Mouse (Mus musculus) urinary bladder, postnatal 10 days (tissue): ENCODE measurements at regions not wholly inside any gene's neighbourhood (a gene's known extent, or its start where the extent isn't known, plus 50 kb on each side); places are given as distances from the start of the nearest gene placed in this dataset.

Experiments used
- DNase-seq: peaks from one replicate; pipeline ENCODE4 v3.0.0; 2022; ENCODE audit warnings: low spot score

DNA sequence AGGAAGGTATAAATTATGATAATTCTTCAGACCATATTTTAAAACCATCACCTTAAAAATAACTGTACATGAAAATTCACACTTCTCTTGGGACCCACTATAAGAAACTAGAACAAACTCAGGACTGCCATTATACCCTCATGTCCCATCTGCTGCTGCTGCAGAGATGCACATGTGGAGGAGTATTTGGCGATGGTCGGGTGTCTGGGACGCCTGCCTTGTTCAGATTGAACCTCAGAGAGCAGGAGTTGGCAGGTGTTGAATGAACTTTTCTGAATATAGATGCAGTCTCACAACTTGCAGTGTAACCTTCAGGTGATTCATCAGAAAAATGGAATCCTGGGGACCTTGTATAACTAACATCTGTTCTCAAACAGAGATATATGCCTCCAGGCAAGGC is 1338.0 kb downstream of the Slc22a22 start:
- DNase-seq = no peak

DNA sequence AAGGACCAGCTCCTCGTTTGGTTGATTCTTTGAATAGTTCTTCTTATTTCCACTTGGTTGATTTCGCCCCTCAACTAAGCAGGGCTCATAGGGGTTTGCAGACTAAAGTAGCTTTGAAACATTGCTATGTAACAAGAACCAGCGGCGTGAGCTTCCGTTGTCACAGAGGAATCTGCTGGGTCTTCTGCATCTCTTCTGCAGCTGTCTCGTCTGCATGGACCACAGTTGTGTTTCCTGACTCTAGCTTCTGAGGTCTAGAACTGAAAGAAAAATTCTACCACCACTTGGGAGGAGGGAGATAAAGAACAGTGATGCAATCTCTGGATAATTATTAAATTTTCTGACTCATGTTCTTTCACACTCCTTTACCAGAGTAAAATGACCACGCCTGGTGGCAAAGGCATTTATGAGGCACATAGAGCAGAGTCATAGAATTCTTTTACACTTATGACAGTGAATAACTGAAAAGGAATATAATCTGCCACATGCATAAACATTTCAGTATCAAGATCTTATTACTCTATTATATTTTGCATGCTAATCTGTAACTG is 1340.9 kb downstream of the Slc22a22 start:
- DNase-seq = no peak

DNA sequence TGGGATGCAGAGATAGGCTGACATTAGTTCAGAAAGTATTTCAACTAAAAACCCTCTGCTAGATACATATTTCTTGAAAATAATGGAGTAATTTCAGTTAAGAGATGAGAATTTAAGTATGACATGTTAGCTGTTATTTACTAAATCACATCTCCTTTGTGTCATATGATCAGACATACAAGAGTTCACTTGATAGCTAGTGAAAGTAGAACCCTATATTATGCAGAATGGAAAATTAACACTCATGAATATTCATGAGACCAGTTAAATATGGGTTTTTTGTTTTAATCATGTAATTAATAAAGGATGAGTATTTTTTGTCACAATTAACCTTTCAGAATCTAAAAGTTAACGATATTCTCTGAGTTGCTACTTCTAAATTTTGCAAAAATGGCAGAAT is 1349.4 kb downstream of the Slc22a22 start:
- DNase-seq = no peak

DNA sequence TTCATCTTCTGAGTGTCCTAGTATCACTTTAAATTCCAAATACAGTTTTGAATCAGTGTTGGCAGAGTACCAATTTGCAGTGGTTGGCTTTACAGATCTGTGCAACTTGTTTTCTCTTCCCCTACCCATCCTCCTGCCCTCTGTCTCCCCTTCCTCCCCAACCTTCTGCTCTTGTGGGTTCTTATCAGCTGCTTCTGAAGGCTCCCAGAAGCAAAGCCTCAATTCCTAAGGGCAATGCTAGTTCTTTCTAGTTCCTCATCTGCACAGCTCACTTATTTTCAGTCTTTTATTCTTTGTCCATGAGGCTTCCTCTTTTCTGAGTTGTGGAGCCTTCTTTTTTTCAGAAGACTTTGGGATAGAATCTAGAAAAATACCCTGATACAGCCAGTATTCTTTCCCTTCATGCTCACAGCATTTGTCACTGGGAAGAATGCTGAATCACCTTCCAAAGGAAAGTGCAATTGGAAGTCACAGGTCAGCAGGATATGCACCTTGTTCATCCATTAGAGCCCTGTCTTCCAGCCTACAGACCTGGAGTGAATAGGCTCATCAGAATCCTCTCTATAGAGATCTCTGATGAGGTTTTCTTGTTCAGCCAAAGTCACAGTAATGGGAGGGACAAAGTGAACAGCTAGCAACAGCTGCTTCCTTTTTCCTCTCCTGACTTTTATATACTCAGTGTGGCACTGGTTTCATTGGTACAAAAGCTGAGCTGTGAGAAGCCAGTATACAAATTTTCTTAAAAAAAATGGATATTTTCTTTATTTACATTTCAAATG is 1357.9 kb downstream of the Slc22a22 start:
- no peak for DNase-seq

DNA sequence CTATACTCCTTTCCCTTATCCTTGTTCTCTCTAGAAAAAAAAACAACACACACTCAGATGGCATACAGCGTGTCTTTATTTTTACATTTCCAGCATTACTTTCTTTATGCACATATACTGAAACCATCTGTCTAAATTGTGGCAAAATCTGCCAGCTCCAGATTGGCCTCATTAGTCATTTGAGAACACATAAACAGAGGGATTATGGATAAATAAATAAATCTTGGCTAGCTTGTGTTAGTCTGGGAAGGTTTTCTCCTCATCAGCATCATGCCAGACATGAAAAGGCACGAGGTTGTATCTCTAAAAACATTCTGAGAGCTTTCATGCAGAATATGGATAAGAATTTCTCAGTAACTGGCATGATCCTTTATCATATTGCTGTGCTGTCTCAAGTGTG is 1369.1 kb downstream of the Slc22a22 start:
- no peak for DNase-seq

DNA sequence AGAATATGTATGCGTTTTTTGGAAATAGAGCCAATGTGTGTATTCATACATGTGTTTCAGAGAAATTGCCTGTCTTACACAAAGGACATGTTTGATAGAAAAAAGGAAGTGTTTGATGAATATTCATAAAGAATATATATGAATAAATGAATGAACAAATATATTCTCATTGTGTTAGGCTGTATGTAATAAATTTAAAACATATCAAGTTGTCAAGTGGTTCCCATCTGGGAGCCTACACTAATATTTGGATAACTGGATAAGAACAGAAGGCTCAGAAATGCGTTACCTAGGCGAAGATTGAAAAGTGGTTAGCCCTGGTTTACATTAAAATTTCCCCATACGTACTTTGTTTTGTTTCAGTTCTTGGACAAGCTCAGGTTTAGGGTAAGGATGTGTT is 1369.7 kb downstream of the Slc22a22 start:
- DNase-seq = no peak

DNA sequence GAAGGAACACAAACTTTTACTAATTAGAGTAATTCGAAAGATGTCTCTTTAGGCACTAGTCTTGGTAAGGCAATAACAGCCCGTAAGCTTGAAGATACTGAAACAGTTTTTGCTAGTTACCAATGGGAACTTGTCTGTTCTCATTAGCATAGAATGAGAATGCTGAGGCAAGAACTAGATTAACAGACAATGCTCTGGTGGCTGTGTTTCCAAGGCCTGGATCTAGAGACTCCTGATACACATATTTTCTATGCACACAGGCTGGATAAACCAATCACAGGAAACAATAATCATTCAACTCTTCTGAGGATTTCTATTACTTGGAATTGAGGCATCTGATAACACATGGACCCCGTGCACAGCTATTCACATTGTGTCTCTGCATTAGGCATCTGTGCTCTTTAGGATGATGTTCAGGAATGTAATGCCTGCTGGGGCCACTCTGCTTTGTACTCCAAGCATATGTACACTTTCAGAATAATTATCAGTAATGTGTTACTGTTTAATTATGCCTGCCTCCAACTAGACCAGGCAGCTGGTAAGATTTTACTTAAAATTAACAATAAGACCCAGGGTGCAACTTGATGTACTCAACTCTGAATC is 1377.2 kb downstream of the Slc22a22 start:
- no peak for DNase-seq

DNA sequence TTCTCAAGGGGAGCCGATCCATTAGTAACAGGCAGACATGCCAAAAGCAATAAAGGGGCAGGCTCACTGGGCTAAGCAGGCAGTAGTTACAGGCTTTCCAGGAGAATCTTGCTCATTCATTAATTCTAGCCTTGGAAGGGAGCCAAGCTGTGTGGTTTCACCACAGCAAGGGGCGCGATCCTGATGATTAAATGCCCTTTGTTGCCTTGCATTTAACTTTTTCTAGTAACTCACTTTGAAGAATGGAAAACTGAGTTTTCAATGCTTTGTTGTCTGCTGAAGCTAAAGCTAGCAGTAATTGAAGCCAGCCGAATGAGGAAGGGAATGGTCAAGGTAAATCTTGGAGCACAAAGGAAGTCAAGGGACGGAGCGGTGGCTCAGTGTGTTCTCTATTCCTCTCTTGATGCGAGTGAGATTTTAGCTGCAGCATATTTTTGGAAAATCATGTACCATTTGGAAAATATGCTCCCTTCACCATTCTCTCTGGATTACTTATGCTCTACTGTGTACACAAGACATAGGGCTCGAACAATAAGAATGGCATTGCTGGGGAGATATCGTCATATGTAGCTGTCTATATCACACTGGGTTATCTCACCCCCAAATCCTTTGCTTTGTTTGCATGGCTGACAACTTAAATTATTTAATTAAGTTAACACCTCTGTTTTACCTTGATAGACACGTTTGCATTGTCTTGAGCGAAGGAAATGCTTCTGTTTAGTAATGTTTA is 1399.4 kb downstream of the Slc22a22 start:
- DNase-seq = no peak

DNA sequence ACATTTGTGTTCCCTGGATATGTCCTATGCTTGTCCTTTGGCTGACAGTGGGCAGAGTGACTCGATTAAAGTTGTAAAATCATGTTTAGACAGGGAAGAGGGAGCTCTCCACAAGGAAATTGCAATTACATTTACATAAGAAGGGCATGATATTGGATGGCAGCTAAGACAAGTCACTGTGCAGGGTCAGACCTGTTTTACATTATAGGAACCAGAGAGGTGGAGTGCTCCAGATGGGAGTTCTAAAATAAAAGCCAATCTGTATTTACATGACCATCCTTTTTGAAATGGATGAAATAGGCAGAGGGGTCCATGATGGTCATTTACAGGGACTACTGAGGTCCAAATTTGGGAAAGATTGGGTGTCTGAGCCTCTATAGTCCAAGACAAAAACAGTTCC is 1400.3 kb downstream of the Slc22a22 start:
- DNase-seq = no peak

DNA sequence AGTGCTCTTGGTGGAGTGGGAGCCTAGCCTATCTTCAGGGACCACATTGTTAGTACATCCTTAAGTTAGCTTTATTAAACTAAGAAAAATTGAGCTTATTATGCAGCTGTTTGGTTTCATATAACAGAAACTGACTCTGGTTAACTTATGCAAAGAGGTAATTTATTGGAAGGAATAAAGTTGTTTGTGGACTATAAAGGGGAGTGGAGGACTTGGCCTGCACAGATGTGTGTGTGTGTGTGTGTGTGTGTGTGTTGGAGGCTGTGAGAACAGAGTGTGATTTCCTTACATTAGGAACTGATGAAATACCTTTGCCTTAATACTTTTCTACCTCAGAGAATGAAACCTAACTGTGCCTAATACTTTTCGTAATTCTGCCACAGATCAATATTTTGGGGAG is 1400.7 kb downstream of the Slc22a22 start:
- DNase-seq = no peak

DNA sequence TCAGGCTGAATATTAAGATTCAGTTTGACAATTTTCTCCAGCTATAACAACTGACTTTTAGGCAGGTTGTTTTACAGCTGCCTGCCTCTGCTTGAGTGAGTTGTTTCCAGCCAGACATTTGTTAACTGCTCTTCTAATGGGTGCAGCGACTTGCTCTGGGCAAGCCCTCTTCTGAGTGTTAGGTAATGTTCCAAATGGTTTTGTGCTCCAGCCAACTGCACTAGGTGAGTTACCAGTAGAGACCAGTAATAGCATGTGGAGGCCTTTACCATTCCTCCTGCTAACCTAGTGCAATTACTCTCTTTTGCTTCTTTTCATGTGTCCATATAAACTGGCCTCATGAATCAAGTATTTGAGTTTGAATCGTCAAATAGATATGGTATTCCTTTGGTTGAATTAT is 1407.9 kb downstream of the Slc22a22 start:
- DNase-seq = no peak

DNA sequence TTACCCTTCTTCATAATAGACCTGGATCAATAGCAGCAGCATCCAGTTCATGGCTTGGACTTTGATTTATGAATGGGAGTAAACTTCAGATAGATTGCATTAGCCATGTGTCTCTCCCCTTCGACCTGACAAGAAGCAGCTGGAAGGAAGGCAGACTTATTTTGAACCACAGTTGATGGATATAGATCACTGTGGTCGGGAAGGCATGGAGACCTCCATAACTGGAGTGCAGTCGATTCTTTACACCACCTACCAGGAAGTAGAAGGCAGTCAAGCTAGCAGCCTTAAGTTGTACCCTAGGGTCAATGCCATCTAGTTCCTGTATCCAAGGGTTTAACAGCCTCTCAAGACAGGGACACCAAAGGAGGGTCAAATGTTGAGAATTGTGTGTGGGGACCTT is 1410.2 kb downstream of the Slc22a22 start:
- DNase-seq = no peak

DNA sequence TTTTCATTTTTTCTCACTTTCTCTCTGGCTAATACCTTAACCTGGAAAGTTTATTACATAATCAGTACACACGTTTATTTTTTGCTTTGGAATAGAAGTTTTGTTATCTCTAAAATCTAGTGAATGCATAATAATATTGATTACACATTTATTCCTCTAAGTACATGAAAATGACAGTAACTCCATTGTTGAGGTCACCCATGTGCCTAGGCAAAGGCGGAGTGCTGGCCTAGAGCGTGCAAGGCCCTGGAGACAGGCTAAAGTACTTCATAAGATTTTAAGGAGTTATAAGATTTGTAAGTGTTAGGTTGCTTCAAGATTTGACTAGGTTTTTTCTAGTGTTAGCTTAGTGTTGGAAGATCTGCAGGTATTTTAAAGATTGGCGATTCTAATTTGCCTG is 1410.9 kb downstream of the Slc22a22 start:
- DNase-seq = no peak

DNA sequence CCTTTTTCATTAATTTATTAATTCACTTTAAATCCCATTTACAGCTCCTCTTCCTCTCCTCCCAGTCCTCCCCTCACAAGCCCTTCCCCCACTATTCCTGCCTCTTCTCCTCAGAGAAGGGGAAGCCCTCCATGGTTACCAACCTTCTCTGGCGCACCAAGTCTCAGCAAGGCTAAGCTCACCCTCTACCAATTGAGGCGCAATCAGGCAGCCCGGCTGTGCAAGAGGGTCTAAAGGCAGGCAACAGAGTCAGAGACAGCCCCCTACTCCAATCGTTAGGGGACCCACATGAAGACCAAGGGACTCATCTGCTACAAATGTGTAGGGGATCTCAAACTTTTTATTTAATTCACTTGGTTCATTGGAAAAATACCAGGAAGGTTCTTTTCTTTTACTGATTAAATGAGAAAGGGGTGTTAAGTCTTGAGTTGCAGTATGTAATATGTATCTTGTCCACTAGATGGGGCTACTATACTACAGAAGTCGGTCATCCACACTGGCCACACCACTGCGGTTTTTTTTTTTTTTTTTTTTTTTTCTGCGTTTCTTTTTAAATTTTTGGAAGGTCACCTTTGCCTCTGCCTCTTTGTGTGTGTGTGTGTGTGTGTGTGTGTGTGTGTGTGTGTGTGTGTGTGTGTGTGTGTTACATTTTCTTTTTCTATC is 1411.4 kb downstream of the Slc22a22 start:
- DNase-seq = no peak

DNA sequence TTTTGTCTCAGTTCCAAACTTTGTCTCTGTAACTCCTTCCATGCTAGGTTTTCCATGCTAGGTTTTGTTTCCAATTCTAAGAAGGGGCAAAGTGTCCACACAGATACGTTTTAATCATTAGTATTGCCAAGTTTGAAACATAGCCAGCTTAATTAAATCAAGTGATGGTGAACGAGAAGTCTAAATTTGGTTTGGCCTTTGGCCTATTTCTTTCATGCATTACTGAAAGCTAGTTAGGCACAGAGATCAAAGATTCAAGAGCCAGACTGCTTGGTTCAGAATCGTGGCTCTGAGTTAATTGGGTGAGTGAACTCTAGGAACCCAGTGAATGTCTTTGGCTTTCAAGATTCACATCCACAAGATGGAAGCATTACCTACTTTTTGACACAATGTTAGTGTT is 1414.8 kb downstream of the Slc22a22 start:
- no peak for DNase-seq

DNA sequence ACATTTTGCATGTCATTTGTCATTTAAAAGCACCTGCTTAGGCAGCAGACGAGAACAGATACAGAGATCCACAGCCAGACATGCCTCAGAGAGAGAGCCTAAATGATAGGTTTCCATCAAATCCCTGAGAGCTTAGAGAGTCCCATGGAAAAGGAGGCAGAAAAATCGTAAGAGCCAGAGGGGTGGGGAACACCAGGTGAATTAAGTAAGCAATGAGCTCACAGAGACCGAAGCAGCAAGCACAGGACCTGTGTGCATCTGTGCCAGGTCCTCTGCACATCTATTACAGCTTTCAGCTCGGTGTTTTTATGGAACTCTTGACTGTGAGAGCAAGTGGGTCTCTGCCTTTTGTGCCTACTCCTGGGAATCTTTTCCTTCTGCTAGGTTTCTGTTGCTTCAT is 1416.1 kb downstream of the Slc22a22 start:
- no peak for DNase-seq

DNA sequence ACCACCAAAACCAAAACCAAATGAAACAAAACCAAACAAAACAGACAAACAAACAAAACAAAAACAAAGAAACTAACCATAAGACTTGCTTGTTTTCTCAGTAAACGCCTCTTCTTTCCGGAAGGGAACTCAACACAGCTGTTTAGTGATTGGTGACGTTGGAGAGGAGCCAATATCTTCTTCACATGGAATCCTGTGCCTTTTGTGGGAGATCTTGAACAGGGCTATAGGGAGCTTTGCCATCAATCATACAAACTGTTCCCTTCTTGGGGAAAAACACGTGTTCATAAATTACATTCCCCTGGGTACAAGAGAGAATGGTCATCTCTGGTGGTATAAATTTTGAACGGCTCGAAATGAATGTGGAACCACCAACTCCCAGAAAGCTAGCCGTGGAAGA is 1426.7 kb downstream of the Slc22a22 start:
- DNase-seq = no peak

DNA sequence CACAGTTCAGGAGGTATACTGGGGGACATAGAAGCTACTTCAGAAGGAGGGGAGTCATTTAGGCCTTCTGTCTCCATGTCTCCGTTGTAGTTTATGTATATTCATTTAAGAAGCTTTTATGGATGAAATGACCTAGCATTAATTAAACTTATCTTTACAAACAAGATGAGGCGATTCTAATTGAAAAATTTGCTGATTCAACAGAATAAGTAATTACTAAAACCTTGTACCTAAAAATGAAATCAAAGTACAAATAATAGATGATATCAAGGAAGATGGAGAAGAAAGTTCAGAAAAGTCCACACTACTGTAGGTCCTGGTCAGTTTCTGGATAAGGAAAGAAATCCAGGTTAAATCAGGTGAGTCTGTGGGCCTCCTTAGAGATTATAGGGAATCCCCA is 1429.6 kb downstream of the Slc22a22 start:
- DNase-seq = no peak

DNA sequence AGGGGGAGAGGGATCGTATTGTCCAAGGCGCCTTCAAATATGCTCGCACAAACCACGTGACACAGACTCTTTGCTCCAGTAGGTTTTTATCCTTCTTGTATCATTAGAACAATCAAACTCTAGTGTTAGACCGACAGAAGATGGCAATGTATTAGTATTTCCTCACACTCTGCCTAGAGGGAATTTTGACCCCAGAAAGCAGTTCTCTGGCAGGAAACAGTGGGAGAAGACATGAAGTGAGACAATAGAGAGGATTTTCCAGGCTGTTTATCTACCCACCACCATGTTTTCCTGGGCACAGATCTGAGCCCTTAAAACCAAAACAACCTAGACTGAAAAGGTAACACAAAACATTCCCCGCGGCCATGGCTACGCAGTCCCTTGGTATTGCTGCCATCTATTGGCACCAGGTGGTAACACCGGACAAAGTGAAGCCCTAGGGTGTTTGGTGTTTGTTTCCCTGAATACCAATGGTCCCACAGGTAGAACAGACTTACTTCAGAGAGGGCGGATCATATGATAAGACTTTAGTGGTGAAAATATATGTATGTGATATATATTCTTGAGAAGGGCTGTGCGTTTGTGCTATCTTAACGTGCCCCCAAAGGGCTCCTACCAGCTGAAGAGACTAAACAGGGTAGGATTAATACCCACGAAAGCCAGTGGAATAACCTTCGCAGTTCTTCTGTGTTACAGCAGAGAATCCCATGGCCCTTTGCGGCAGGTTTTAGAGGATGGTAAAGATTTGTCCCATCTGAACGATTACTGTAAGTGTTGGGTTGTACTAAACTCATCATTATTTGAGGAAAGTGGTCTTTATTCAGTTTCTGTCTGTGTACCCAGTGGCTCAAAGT is 1430.5 kb downstream of the Slc22a22 start:
- no peak for DNase-seq

DNA sequence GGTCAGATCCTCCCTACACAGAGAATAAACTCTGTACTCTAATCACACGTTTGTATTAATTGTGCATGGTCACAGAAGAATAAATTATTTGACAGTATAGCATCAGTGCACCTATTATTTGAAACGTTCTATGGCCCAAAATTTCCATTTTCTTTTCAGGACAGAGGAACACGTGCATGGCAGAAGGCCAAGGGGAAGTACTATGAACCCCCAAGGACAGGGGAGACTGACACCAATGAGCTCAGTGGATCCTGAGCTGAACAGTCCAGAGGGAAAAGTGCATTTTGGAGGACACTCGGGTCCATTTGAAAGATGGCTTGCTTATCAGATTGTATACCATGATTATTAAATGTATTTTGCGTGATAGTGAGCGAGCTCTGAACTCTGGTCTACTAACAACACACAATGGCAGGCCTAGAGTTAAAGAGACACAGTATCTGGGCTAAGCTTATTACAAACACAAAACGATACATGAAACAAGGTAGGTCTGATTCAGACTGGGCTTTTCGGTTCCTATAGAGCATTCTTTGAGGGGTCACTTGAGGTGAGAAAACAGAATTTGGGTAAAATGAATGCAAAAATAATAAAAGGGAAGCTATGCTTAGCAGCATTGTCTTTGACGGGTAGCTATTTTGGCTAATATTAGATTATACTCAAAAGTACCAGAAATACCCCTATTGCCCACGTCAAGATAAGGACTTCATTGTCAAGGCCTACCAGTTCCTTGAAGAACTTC is 1431.7 kb downstream of the Slc22a22 start:
- no peak for DNase-seq

DNA sequence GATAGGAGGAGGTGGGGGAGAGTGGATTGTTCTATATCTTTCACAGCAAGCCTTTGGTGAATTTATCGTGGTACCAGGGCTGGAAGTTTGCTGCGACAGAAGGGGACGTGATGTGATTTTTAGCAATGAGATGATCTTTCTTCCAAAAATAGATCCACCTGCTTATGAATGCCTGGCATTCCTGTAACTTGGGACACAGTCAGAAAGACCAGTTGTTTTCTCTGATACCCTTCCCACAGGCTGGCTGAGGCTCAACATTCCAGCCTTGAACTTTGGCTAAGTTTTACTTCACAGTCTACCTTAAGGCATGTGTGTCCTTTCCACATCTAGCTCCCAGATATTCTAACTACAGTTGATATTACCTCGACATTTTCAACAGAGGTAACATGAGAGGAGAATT is 1434.1 kb downstream of the Slc22a22 start:
- DNase-seq = no peak
